Mouse (Mus musculus): ENCODE measurements around the gene Tex33. TPM values are rescaled to one million over a fixed set of nuclear protein-coding genes. Genes with fewer than 3 reads are reported as not detected.

The Tex33 gene
- polyA plus RNA-seq, 2 experiments = not detected

DNA sequence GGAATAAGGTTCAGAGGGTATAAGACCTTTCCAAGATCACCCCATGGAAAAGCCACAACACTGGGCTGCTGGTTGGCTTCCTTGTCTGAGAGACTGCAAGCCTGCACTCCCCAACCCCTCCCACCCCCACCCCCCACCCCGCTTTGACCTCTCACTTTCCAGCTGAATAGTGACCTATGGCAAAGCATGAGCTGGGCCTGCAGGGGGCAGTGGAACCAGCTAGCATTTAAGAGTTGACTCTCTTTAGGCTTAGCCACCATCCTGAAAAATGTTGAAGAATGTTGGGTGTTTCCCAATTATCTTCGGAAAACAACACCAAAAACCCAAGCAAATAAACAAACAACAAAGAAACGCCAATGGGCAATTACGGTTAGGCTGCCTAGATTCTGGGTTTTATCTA is 29.5 kb upstream of the Tex33 start:
- ATAC-seq (ENCODE audit: low FRiP score, low read depth) (no peak), DNase-seq (ENCODE audit: low spot score) (no peak)
- Histone ChIP-seq H3K9ac (ENCODE audit: low read depth, low read length, severe bottlenecking) (no peak overlapping the region), H3K4me3 (replicated peaks; ENCODE audit: low read length) (no peak overlapping the region), H3K4me1 (ENCODE audit: control insufficient read depth, insufficient read depth, low read length) (peaks cover 8% of the 10 kb centered on the region), H3K9me3 (ENCODE audit: control insufficient read depth, low read length) (no peaks in the 10 kb centered on the region), H3K27me3 (ENCODE audit: control insufficient read depth, insufficient read depth, low read length) (no peaks in the 10 kb centered on the region), H3K27ac (replicated peaks; ENCODE audit: low read depth, low read length) (no peak overlapping the region), H3K4me2 (replicated peaks; ENCODE audit: low read depth, low read length, severe bottlenecking) (no peak overlapping the region), H3K36me3 (ENCODE audit: control insufficient read depth, insufficient read depth, low read length) (peaks cover 3% of the 10 kb centered on the region; the same call in 1 of the 2 replicates)
- TF ChIP-seq POLR2A (IDR thresholded peaks at IDR 0.05; ENCODE audit: borderline replicate concordance, extremely low read depth, insufficient read depth, insufficient read length) = no peak
- WGBS = 58% methylated on average over 4 of the region's 4 CpGs

DNA sequence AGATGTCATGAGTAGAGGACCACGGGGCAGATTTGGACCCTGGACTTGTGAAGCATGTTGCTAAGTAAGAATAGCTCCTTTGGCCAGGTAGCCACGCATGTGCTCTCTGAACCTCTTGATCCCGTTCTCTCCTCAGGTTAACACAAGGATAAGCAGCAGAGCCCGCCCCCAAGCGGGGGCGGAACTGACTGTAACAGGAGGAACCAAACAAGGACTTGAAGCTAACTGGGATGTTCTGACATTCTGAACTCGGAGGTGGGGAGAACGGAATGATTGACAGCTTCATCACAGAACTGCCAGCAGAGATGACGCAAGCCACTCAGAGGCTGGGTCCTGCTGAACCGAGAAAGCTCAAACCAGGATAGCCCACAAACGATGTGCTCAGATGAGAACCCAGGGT is 28.8 kb upstream of the Tex33 start:
- Histone ChIP-seq H3K9me3 (ENCODE audit: control insufficient read depth, low read length) (no peaks in the 10 kb centered on the region), H3K27ac (replicated peaks; ENCODE audit: low read depth, low read length) (no peak overlapping the region), H3K27me3 (ENCODE audit: control insufficient read depth, insufficient read depth, low read length) (no peaks in the 10 kb centered on the region), H3K9ac (ENCODE audit: low read depth, low read length, severe bottlenecking) (no peak overlapping the region), H3K4me1 (ENCODE audit: control insufficient read depth, insufficient read depth, low read length) (peaks cover 3% of the 10 kb centered on the region; the same call in 1 of the 2 replicates), H3K4me2 (replicated peaks; ENCODE audit: low read depth, low read length, severe bottlenecking) (no peak overlapping the region), H3K36me3 (ENCODE audit: control insufficient read depth, insufficient read depth, low read length) (no peaks in the 10 kb centered on the region), H3K4me3 (replicated peaks; ENCODE audit: low read length) (no peak overlapping the region)
- ATAC-seq (ENCODE audit: low FRiP score, low read depth) (no peak), DNase-seq (ENCODE audit: low spot score) (no peak)
- no peak for TF ChIP-seq POLR2A (IDR thresholded peaks at IDR 0.05; ENCODE audit: borderline replicate concordance, extremely low read depth, insufficient read depth, insufficient read length)
- 19% methylated on average over 11 of the region's 11 CpGs for WGBS

DNA sequence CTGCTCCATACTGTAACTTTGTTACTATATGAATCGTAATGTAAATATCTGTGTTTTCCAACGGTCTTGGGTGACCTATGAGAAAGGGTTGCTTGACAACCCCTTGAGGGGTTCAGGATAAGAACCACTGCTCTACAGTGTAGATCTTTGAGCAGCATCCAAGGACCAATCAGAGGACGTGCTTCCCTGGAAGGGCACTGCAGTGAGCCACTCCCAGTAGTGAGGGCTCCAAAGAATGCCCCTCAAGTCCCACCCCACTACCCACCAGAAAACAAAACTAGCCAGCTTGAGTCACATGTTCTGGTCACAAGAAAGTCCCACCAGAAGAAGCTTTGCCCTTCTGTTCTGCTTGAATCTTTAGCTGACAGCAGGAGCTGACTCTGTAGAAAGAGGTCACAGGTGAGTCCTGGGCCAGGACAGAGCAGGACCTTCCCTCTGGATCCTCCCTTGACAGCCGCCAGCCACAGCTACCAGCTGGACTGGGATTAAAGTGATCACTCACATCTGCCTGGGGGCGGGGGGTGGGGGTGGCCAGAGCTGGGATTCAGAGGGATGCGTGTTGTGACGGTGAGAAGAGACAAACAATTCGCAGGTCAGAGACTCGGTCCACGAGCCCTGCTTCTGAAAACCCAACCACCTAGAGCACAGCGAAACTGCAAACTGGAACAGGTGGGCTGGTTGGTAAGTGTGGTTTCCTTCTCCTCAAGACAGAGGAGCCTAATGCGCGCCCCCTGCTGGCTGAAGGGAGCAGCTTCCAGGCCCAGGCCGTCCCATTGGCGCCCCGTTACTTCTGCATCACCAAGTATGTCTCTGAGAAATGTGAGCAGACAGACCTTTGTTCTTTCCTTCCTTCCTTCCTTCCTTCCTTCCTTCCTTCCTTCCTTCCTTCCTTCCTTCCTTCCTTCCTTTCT is 26.6 kb upstream of the Tex33 start:
- Histone ChIP-seq H3K4me3 (replicated peaks; ENCODE audit: low read length) (no peak overlapping the region), H3K27ac (replicated peaks; ENCODE audit: low read depth, low read length) (no peak overlapping the region), H3K9me3 (ENCODE audit: control insufficient read depth, low read length) (no peaks in the 10 kb centered on the region), H3K36me3 (ENCODE audit: control insufficient read depth, insufficient read depth, low read length) (no peaks in the 10 kb centered on the region), H3K4me1 (ENCODE audit: control insufficient read depth, insufficient read depth, low read length) (no peaks in the 10 kb centered on the region), H3K27me3 (ENCODE audit: control insufficient read depth, insufficient read depth, low read length) (no peaks in the 10 kb centered on the region), H3K9ac (ENCODE audit: low read depth, low read length, severe bottlenecking) (no peak overlapping the region), H3K4me2 (replicated peaks; ENCODE audit: low read depth, low read length, severe bottlenecking) (no peak overlapping the region)
- 15% methylated on average over 16 of the region's 16 CpGs for WGBS
- ATAC-seq (ENCODE audit: low FRiP score, low read depth) (no peak; the same call in 1 of the 2 replicates), DNase-seq (ENCODE audit: low spot score) (peak; percentile 78)
- no peak for TF ChIP-seq POLR2A (IDR thresholded peaks at IDR 0.05; ENCODE audit: borderline replicate concordance, extremely low read depth, insufficient read depth, insufficient read length)

DNA sequence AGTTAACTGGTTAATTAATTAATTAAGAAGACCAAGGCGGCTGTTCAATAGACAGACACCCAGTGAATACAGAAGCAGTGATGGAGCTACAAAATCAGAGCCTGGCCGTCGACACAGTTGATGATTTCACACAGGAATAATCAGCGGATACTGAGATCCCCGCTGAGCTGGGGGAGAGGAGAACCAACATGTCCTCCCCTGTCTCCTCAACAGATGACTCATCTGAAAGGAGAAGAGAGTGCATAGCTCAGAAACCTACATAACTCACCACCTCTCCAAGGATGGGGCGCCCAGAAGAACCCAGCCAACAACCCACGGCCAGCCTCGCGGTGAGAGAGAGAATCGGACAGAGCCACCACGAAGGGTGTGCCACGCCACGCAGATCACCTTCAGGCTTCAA is 24.7 kb upstream of the Tex33 start:
- Histone ChIP-seq H3K4me2 (replicated peaks; ENCODE audit: low read depth, low read length, severe bottlenecking) (no peak overlapping the region), H3K27me3 (ENCODE audit: control insufficient read depth, insufficient read depth, low read length) (no peaks in the 10 kb centered on the region), H3K4me1 (ENCODE audit: control insufficient read depth, insufficient read depth, low read length) (no peaks in the 10 kb centered on the region), H3K9ac (ENCODE audit: low read depth, low read length, severe bottlenecking) (no peak overlapping the region), H3K27ac (replicated peaks; ENCODE audit: low read depth, low read length) (no peak overlapping the region), H3K36me3 (ENCODE audit: control insufficient read depth, insufficient read depth, low read length) (no peaks in the 10 kb centered on the region), H3K9me3 (ENCODE audit: control insufficient read depth, low read length) (no peaks in the 10 kb centered on the region), H3K4me3 (replicated peaks; ENCODE audit: low read length) (no peak overlapping the region)
- ATAC-seq (ENCODE audit: low FRiP score, low read depth) (no peak), DNase-seq (ENCODE audit: low spot score) (no peak)
- 79% methylated on average over 13 of the region's 13 CpGs for WGBS
- no peak for TF ChIP-seq POLR2A (IDR thresholded peaks at IDR 0.05; ENCODE audit: borderline replicate concordance, extremely low read depth, insufficient read depth, insufficient read length)

DNA sequence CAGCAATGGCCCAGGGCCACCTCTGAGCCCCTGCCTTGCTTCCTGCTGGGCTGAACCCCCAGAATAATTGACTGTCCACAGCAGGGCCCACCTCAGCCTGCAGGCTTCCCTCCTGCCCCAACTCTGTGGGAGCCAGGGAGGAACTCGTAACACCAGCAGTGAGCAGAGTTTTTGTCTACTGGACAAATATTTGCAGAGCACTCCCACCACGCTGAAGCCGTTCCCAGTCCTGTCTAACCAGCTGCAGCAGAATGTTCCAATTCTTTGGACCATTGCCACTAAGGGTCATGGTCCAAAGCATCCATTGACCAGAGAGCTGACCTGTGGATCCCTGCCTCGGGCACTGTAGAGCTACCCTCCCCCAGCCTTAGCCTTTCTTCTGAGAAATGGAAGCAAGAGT is 21.2 kb upstream of the Tex33 start:
- ATAC-seq (ENCODE audit: low FRiP score, low read depth) = no peak
- Histone ChIP-seq H3K27ac (replicated peaks; ENCODE audit: low read depth, low read length) (no peak overlapping the region), H3K9ac (ENCODE audit: low read depth, low read length, severe bottlenecking) (0 out of 2 replicates have a peak overlapping the region, but pooled peaks have one; percentile 2)

More for the DNA sequence above, 21.2 kb upstream of the Tex33 start:
- Histone ChIP-seq H3K4me3 (replicated peaks; ENCODE audit: low read length) (no peak overlapping the region), H3K9me3 (ENCODE audit: control insufficient read depth, low read length) (no peaks in the 10 kb centered on the region), H3K27me3 (ENCODE audit: control insufficient read depth, insufficient read depth, low read length) (no peaks in the 10 kb centered on the region), H3K4me1 (ENCODE audit: control insufficient read depth, insufficient read depth, low read length) (no peaks in the 10 kb centered on the region), H3K4me2 (replicated peaks; ENCODE audit: low read depth, low read length, severe bottlenecking) (no peak overlapping the region), H3K36me3 (ENCODE audit: control insufficient read depth, insufficient read depth, low read length) (peaks cover 3% of the 10 kb centered on the region; the same call in 1 of the 2 replicates)
- DNase-seq (ENCODE audit: low spot score) = no peak
- TF ChIP-seq POLR2A (IDR thresholded peaks at IDR 0.05; ENCODE audit: borderline replicate concordance, extremely low read depth, insufficient read depth, insufficient read length) = no peak
- 42% methylated on average over 4 of the region's 4 CpGs for WGBS
